Comparison of ENCODE assay signal across 8 mouse cellular contexts in genomic region chr17:26839718-26840438, GRCm38 (mm10). TPM values are rescaled to one million over a fixed set of nuclear protein-coding genes. Genes with fewer than 3 reads are reported as not detected.
DNase-seq lines count a peak whose midpoint lies in the region; ATAC-seq and TF ChIP-seq lines count a peak whose summit lies in the region.
"Had no signal": no experiment of that assay in that cellular context is flagged by ENCODE, and none has a peak within 500 bp of the region (broad histone marks: within the 10 kb centered on the region; RNA-seq: fewer than 3 reads in every experiment).

No protein-coding gene starts in this region.

- no peak for TF ChIP-seq EP300 in lung, postnatal 0 days (IDR thresholded peaks at IDR 0.05)

- no peak overlapping the region for H3K4me2 ChIP-seq in lung, postnatal 0 days (replicated peaks; ENCODE audit: low read depth, low read length)
- H3K4me2 ChIP-seq in heart, embryonic 16.5 days (ENCODE audit: low read depth, low read length), result peak overlapping the region; percentile 76
- H3K4me2 ChIP-seq in intestine, embryonic 16.5 days (ENCODE audit: low read depth, low read length), result peak overlapping the region; percentile 32; the same call in 1 of the 2 replicates
- H3K4me2 ChIP-seq in stomach, embryonic 14.5 days (replicated peaks; ENCODE audit: low read depth, low read length), result peak overlapping the region; percentile 32

- WGBS in lung, postnatal 0 days, result 7% methylated on average over 26 of the region's 26 CpGs
- 5% methylated on average over 26 of the region's 26 CpGs for whole genome bisulfite sequencing in heart, embryonic 16.5 days
- 2% methylated on average over 26 of the region's 26 CpGs for WGBS in intestine, embryonic 16.5 days
- WGBS in stomach, embryonic 14.5 days, result 5% methylated on average over 26 of the region's 26 CpGs
- 5% methylated on average over 26 of the region's 26 CpGs for WGBS in kidney, adult 2 months

- no peak overlapping the region for H3K9ac ChIP-seq in lung, postnatal 0 days (replicated peaks; ENCODE audit: low read depth)
- peak overlapping the region; percentile 97 for H3K9ac ChIP-seq in heart, embryonic 16.5 days (ENCODE audit: low read length)
- no peak overlapping the region for H3K9ac ChIP-seq in intestine, embryonic 16.5 days (ENCODE audit: low read depth, low read length)
- peak overlapping the region; percentile 18; the same call in 1 of the 2 replicates for H3K9ac ChIP-seq in stomach, embryonic 14.5 days (replicated peaks; ENCODE audit: low read depth, low read length)

- no peak for DNase-seq in lung, postnatal 0 days (ENCODE audit: low spot score)
- DNase-seq in lung, postnatal 36 days, result no peak
- no peak for DNase-seq in adrenal gland, postnatal 25 days
- DNase-seq in kidney, adult 2 months, result no peak

- TF ChIP-seq POLR2A in kidney, adult 2 months (IDR thresholded peaks at IDR 0.05; ENCODE audit: low read depth, low read length), result no peak

- no peaks in the 10 kb centered on the region for H3K36me3 ChIP-seq in lung, postnatal 0 days (ENCODE audit: insufficient read depth, low read length)
- H3K36me3 ChIP-seq in heart, embryonic 16.5 days (ENCODE audit: control insufficient read depth, insufficient read depth), result no peaks in the 10 kb centered on the region
- H3K36me3 ChIP-seq in intestine, embryonic 16.5 days (ENCODE audit: control insufficient read depth, insufficient read depth, low read length), result no peaks in the 10 kb centered on the region
- no peaks in the 10 kb centered on the region for H3K36me3 ChIP-seq in stomach, embryonic 14.5 days (ENCODE audit: control insufficient read depth, insufficient read depth, low read length)
- H3K36me3 ChIP-seq in kidney, adult 2 months (ENCODE audit: control insufficient read depth, insufficient read depth, low read length), result no peaks in the 10 kb centered on the region

- H3K4me1 ChIP-seq in lung, postnatal 0 days (ENCODE audit: insufficient read depth, low read depth, low read length), result no peaks in the 10 kb centered on the region; the same call in 1 of the 2 replicates
- H3K4me1 ChIP-seq in heart, embryonic 16.5 days (ENCODE audit: control insufficient read depth, insufficient read depth, low read length), result peaks cover 7% of the 10 kb centered on the region
- peaks cover 11% of the 10 kb centered on the region for H3K4me1 ChIP-seq in intestine, embryonic 16.5 days (ENCODE audit: control insufficient read depth, insufficient read depth, low read length)
- peaks cover 7% of the 10 kb centered on the region; the same call in 1 of the 2 replicates for H3K4me1 ChIP-seq in stomach, embryonic 14.5 days (ENCODE audit: control insufficient read depth, insufficient read depth, low read length)
- no peaks in the 10 kb centered on the region for H3K4me1 ChIP-seq in kidney, adult 2 months (ENCODE audit: control insufficient read depth, insufficient read depth, low read length)

- H3K27ac ChIP-seq in lung, postnatal 0 days (ENCODE audit: low read length), result no peak overlapping the region
- peak overlapping the region; percentile 95 for H3K27ac ChIP-seq in heart, embryonic 16.5 days (ENCODE audit: low read length)
- H3K27ac ChIP-seq in intestine, embryonic 16.5 days (ENCODE audit: low read length), result no peak overlapping the region
- H3K27ac ChIP-seq in stomach, embryonic 14.5 days (ENCODE audit: low read length), result no peak overlapping the region
- H3K27ac ChIP-seq in kidney, adult 2 months (ENCODE audit: insufficient read depth, low read depth, low read length), result no peak overlapping the region

- H3K27me3 ChIP-seq in lung, postnatal 0 days (replicated peaks; ENCODE audit: insufficient read depth, low read length), result peaks cover 91% of the 10 kb centered on the region
- peaks cover 43% of the 10 kb centered on the region for H3K27me3 ChIP-seq in heart, embryonic 16.5 days (ENCODE audit: control insufficient read depth, insufficient read depth, low read length)
- peaks cover 97% of the 10 kb centered on the region for H3K27me3 ChIP-seq in intestine, embryonic 16.5 days (replicated peaks; ENCODE audit: control insufficient read depth, insufficient read depth, low read length)
- H3K27me3 ChIP-seq in stomach, embryonic 14.5 days (ENCODE audit: control insufficient read depth, insufficient read depth, low read length), result peaks cover 65% of the 10 kb centered on the region
- peaks cover 19% of the 10 kb centered on the region for H3K27me3 ChIP-seq in kidney, adult 2 months (replicated peaks; ENCODE audit: control insufficient read depth, insufficient read depth, low read length)

- 0 out of 2 replicates have a peak overlapping the region, but pooled peaks have one; percentile 14 for H3K4me3 ChIP-seq in lung, postnatal 0 days (ENCODE audit: low read depth, low read length)
- peak overlapping the region; percentile 77 for H3K4me3 ChIP-seq in heart, embryonic 16.5 days (ENCODE audit: low read length)
- peak overlapping the region; percentile 27; the same call in 1 of the 2 replicates for H3K4me3 ChIP-seq in intestine, embryonic 16.5 days (ENCODE audit: low read length)
- H3K4me3 ChIP-seq in stomach, embryonic 14.5 days (ENCODE audit: low read depth, low read length), result peak overlapping the region; percentile 28
- no peak overlapping the region for H3K4me3 ChIP-seq in kidney, adult 2 months (ENCODE audit: insufficient read depth, low read depth, low read length)

- no peak for ATAC-seq in lung, postnatal 0 days
- ATAC-seq in heart, embryonic 16.5 days (replicated peaks; ENCODE audit: extremely low read depth, insufficient read depth, low FRiP score), result no peak
- no peak for ATAC-seq in intestine, embryonic 16.5 days
- no peak for ATAC-seq in stomach, embryonic 14.5 days (ENCODE audit: insufficient number of reproducible peaks, insufficient read depth, low FRiP score, low read depth)

- H3K9me3 ChIP-seq in lung, postnatal 0 days (ENCODE audit: low read length), result no peaks in the 10 kb centered on the region
- no peaks in the 10 kb centered on the region for H3K9me3 ChIP-seq in heart, embryonic 16.5 days (replicated peaks; ENCODE audit: control insufficient read depth, low read length)
- H3K9me3 ChIP-seq in intestine, embryonic 16.5 days (ENCODE audit: control insufficient read depth, low read length), result no peaks in the 10 kb centered on the region
- H3K9me3 ChIP-seq in stomach, embryonic 14.5 days (ENCODE audit: control insufficient read depth, low read depth, low read length), result no peaks in the 10 kb centered on the region

- TF ChIP-seq CTCF in lung, postnatal 0 days (IDR thresholded peaks at IDR 0.05), result no peak
- TF ChIP-seq CTCF in kidney, adult 2 months (conservative IDR thresholded peaks at IDR 0.05; ENCODE audit: insufficient read depth, insufficient read length, low read depth, low read length), result no peak

RNA-seq across cellular contexts. Expression of gene Nkx2-5, which starts 4.9 kb away (rescaled TPM):
- 0.38 and 1.2 TPM in 2 replicates for polyA plus RNA-seq in lung, postnatal 0 days (2015; fragmentation: Nextera tagmentation; extraction: Ambion mirVana)
- polyA plus RNA-seq in heart, embryonic 16.5 days (2015; fragmentation: Nextera tagmentation; extraction: Ambion mirVana), result 123 and 132 TPM in 2 replicates
- 0.09 TPM in 1 of 2 replicates, not detected in the other for polyA plus RNA-seq in intestine, embryonic 16.5 days (2015; fragmentation: Nextera tagmentation; extraction: Ambion mirVana)
- polyA plus RNA-seq in stomach, embryonic 14.5 days (2014; fragmentation: Nextera tagmentation; extraction: Ambion mirVana), result 6.4 and 8.1 TPM in 2 replicates
- total RNA-seq in adrenal gland, postnatal 25 days (2021), result not detected in 2 replicates
- polyA plus RNA-seq in kidney, adult 2 months (2012; rRNA removed), result 0.05 TPM in 1 of 2 replicates, not detected in the other
- total RNA-seq: left cerebral cortex, adult 18-20 months had no signal

RNA-seq across cellular contexts. Expression of gene Bnip1, which starts 59.0 kb away (rescaled TPM):
- 22.6 and 23.7 TPM in 2 replicates for polyA plus RNA-seq in lung, postnatal 0 days (2015; fragmentation: Nextera tagmentation; extraction: Ambion mirVana)
- polyA plus RNA-seq in heart, embryonic 16.5 days (2015; fragmentation: Nextera tagmentation; extraction: Ambion mirVana), result 56.8 and 56.9 TPM in 2 replicates
- polyA plus RNA-seq in intestine, embryonic 16.5 days (2015; fragmentation: Nextera tagmentation; extraction: Ambion mirVana), result 47.6 and 52.0 TPM in 2 replicates
- 49.8 and 53.6 TPM in 2 replicates for polyA plus RNA-seq in stomach, embryonic 14.5 days (2014; fragmentation: Nextera tagmentation; extraction: Ambion mirVana)
- 27.8 and 30.6 TPM in 2 replicates for total RNA-seq in adrenal gland, postnatal 25 days (2021)
- 18.4 and 21.4 TPM in 2 replicates for polyA plus RNA-seq in kidney, adult 2 months (2012; rRNA removed)

Comparison
In these comparisons a context has a peak if more than half of its experiments do, and no peak if none do; other contexts are left out.
1. H3K9ac ChIP-seq: peak in heart, embryonic 16.5 days (single experiment) and stomach, embryonic 14.5 days (single experiment); none in lung, postnatal 0 days (single experiment) and intestine, embryonic 16.5 days (single experiment).
2. RNA of gene Nkx2-5, which starts 4.9 kb away (polyA plus RNA-seq): 123 to 132 TPM in heart, embryonic 16.5 days; 6.4 to 8.1 TPM in stomach, embryonic 14.5 days, 0.38 to 1.2 TPM in lung, postnatal 0 days, 0.09 TPM in intestine, embryonic 16.5 days and 0.05 TPM in kidney, adult 2 months; every median in the first group is over 10 times any median in the second.